Mouse (Mus musculus): ENCODE results near the gene Nfia.

GRCm38 (mm10) chr4:97862379-97862778, 89.8 kb downstream of the Nfia start:
- TF ChIP-seq CTCF (IDR thresholded peaks at IDR 0.05; ENCODE audit: borderline replicate concordance, insufficient read depth, low read length) (no peak), POLR2A (IDR thresholded peaks at IDR 0.05; ENCODE audit: low read depth, low read length) (no peak)

All from embryonic fibroblast, embryonic 13.5 days (primary cell).